Mouse (Mus musculus) megakaryocyte, embryonic 14.5 days (primary cell): ENCODE measurements around the gene Cpped1.

Experiments
- FLI1 ChIP-seq: IDR thresholded peaks from 2 replicates; pipeline ENCODE4 v1.6.1; 2012; ENCODE audit warnings: low read length, inconsistent platforms, mixed read lengths
- GATA1 ChIP-seq: IDR thresholded peaks from 3 replicates; pipeline ENCODE4 v1.6.1; 2012; ENCODE audit warnings: mixed read lengths, low read length, inconsistent platforms, borderline replicate concordance

- no peak for TF ChIP-seq GATA1
- TF ChIP-seq FLI1: no peak
Observed at GRCm38 (mm10) chr16:11880461-11880860, 28.8 kb downstream of the Cpped1 start.
